In genomic region chr2:141911831-141912447, GRCm38 (mm10) we compare ENCODE assay signal across 11 mouse cellular contexts.
"Had no signal": no experiment of that assay in that cellular context is flagged by ENCODE, and none has a peak within 500 bp of the region (broad histone marks: within the 10 kb centered on the region; RNA-seq: fewer than 3 reads in every experiment).

No protein-coding gene starts in this region.

- DNase-seq: kidney, adult 18-20 months; kidney, postnatal 10 days; lung, embryonic 14.5 days; lung, postnatal 10 days; lung, postnatal 4 days; midbrain, embryonic 14.5 days; right cerebral cortex, adult 18-20 months; right cerebral cortex, postnatal 25 days had no signal

- H3K4me1 ChIP-seq: limb, embryonic 15.5 days; liver, embryonic 12.5 days; midbrain, embryonic 10.5 days had no signal

- H3K27me3 ChIP-seq: limb, embryonic 15.5 days; liver, embryonic 12.5 days had no signal

- H3K27ac ChIP-seq: limb, embryonic 15.5 days; liver, embryonic 12.5 days; midbrain, embryonic 10.5 days had no signal

- ATAC-seq: liver, embryonic 12.5 days had no signal

- H3K36me3 ChIP-seq: limb, embryonic 15.5 days; liver, embryonic 12.5 days; midbrain, embryonic 10.5 days had no signal

- H3K4me3 ChIP-seq: limb, embryonic 15.5 days; liver, embryonic 12.5 days; midbrain, embryonic 10.5 days had no signal

- H3K9me3 ChIP-seq: limb, embryonic 15.5 days; liver, embryonic 12.5 days; midbrain, embryonic 10.5 days had no signal

- H3K4me2 ChIP-seq: limb, embryonic 15.5 days; liver, embryonic 12.5 days; lung, embryonic 14.5 days had no signal

- H3K9ac ChIP-seq: limb, embryonic 15.5 days; liver, embryonic 12.5 days; lung, embryonic 14.5 days had no signal
